Mouse (Mus musculus) embryo, embryonic 11 days (tissue): ENCODE results near the gene Wnk1.

ENCODE experiments used
- DNase-seq: peaks from one replicate; pipeline ENCODE4 v3.0.0-alpha.2; 2015

Gene Wnk1

DNA sequence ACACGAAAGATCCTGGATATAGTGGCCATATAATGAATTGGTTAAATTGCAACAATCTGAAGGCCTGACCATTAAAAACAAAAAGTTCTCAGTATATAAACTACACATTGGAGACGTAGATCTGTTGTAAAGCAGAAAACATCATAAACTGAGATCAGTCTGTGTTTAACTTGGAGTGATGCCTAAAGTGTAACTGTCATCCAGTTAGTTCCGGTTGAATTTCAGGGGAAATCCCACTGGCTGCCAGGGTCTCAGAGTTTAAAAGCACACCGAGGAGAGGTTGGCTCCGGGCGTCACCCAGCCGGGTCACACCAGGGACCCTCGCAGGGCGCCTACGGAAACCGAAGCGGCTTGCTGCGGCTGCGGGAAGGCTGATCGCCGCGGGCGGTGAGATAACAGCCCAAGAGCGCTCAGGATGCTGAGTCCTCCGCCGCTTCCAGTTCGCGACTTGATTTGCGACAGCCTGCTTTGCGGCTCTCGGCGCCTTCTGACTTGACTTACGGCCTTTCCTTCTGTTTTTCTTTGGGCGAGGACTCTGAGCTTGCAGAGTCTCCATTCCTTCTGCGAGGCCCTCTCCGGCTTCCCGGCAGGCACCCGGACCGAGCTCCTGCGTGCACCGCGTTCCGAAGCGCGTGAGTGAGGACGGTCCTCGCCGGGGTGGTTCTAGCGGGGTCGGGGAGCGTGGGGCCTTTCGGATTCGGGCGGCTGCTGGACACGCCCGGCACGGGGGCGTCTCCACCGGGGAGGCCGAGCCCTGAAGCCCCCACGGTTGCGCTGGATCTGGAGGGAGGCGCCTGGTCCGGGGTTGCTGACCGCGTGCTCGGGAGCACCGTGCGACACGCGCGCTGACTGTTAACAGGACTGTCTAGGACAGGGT, 136.0 kb downstream of the Wnk1 start, which contains the start of gene Rad52:
Gene Rad52, plus strand, starts transcription at position 495 of the 877 bp plus-strand sequence.
- peak; percentile 94 for DNase-seq

DNA sequence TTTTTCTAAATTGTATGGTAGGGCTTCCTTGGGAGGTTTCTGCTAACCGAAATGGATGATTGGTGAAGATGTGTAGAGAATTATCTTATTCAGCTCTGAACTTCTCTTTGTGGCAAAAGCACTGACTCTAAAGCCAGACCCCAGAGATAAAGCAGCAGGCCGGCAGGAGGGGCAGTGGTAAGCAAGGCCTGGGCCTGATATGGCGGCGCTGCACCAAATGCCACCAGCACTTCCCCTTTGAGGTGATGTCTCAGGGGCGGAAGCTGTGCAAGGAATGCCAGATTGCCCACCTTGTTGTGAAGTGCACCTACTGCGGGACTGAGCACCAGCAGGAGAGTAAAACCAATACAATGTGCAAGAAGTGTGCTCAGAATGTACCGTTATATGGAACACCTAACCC, 145.8 kb downstream of the Wnk1 start:
- no peak for DNase-seq

DNA sequence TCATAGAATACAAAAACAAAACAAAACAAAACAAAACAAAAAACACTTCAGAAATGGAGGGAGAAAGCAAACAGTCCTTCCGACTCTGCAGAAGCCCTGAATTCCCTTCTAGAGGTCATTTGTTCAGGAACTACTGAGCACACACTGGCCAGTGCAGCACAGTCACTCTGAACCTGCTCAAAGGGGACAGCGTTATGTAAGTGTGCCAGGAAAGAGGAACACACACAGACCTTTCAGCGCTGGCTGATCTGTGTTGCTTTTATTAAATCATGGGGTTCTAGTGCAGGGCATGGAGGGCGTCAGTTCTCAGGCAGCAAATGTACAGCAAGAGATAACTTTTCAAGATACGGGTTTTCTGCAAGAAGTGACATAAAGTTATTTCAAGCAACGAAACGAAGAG, 155.3 kb downstream of the Wnk1 start:
- no peak for DNase-seq
